Mouse (Mus musculus): ENCODE measurements around the gene Ctnna3.

Gene Ctnna3

GRCm38 (mm10) chr10:63692039-63692438 lies 262.1 kb downstream of the Ctnna3 start:
- DNase-seq (ENCODE audit: low spot score in 2 of 2), result no peak

GRCm38 (mm10) chr10:63710211-63710610 lies 280.3 kb downstream of the Ctnna3 start:
- DNase-seq (ENCODE audit: low spot score in 2 of 2), result no peak

- DNase-seq (ENCODE audit: low spot score in 2 of 2), result no peak
Observed at GRCm38 (mm10) chr10:63712530-63712929, 282.6 kb downstream of the Ctnna3 start.

- DNase-seq (ENCODE audit: low spot score in 2 of 2), result no peak
Observed at GRCm38 (mm10) chr10:63714151-63714550, 284.3 kb downstream of the Ctnna3 start.

GRCm38 (mm10) chr10:63768871-63769270 lies 339.0 kb downstream of the Ctnna3 start:
- no peak for DNase-seq (ENCODE audit: low spot score in 2 of 2)

GRCm38 (mm10) chr10:63771656-63772055 lies 341.8 kb downstream of the Ctnna3 start:
- DNase-seq (ENCODE audit: low spot score in 2 of 2), result no peak

GRCm38 (mm10) chr10:63772074-63772473 lies 342.2 kb downstream of the Ctnna3 start:
- DNase-seq (ENCODE audit: low spot score in 2 of 2), result no peak

- no peak for DNase-seq (ENCODE audit: low spot score in 2 of 2)
Observed at GRCm38 (mm10) chr10:63781948-63782347, 352.1 kb downstream of the Ctnna3 start.

GRCm38 (mm10) chr10:63784808-63785535 lies 355.1 kb downstream of the Ctnna3 start:
- peak; percentile 25 to 26 for DNase-seq (ENCODE audit: low spot score in 2 of 2)

- DNase-seq (ENCODE audit: low spot score in 2 of 2), result no peak
Observed at GRCm38 (mm10) chr10:63786390-63786789, 356.5 kb downstream of the Ctnna3 start.

- DNase-seq (ENCODE audit: low spot score in 2 of 2), result no peak
Observed at GRCm38 (mm10) chr10:63803909-63804308, 374.0 kb downstream of the Ctnna3 start.

- no peak for DNase-seq (ENCODE audit: low spot score in 2 of 2)
Observed at GRCm38 (mm10) chr10:63805551-63805950, 375.7 kb downstream of the Ctnna3 start.

- no peak for DNase-seq (ENCODE audit: low spot score in 2 of 2)
Observed at GRCm38 (mm10) chr10:63806254-63806653, 376.4 kb downstream of the Ctnna3 start.

GRCm38 (mm10) chr10:63810043-63810617 lies 380.2 kb downstream of the Ctnna3 start:
- no peak for DNase-seq (ENCODE audit: low spot score in 2 of 2)

- no peak for DNase-seq (ENCODE audit: low spot score in 2 of 2)
Observed at GRCm38 (mm10) chr10:63839011-63839410, 409.1 kb downstream of the Ctnna3 start.

- DNase-seq (ENCODE audit: low spot score in 2 of 2), result no peak
Observed at GRCm38 (mm10) chr10:63851946-63852345, 422.0 kb downstream of the Ctnna3 start.

- DNase-seq (ENCODE audit: low spot score in 2 of 2), result no peak
Observed at GRCm38 (mm10) chr10:63869123-63869522, 439.2 kb downstream of the Ctnna3 start.

GRCm38 (mm10) chr10:63880462-63880903 lies 450.6 kb downstream of the Ctnna3 start:
- DNase-seq (ENCODE audit: low spot score in 2 of 2), result peak in 1 of 2 experiments; percentile 20

GRCm38 (mm10) chr10:63886449-63887088 lies 456.7 kb downstream of the Ctnna3 start:
- no peak for DNase-seq (ENCODE audit: low spot score in 2 of 2)

GRCm38 (mm10) chr10:63894612-63895011 lies 464.7 kb downstream of the Ctnna3 start:
- no peak for DNase-seq (ENCODE audit: low spot score in 2 of 2)

GRCm38 (mm10) chr10:63899891-63900290 lies 470.0 kb downstream of the Ctnna3 start:
- no peak for DNase-seq (ENCODE audit: low spot score in 2 of 2)

GRCm38 (mm10) chr10:63908878-63909277 lies 479.0 kb downstream of the Ctnna3 start:
- no peak for DNase-seq (ENCODE audit: low spot score in 2 of 2)

- no peak for DNase-seq (ENCODE audit: low spot score in 2 of 2)
Observed at GRCm38 (mm10) chr10:63927334-63927733, 497.4 kb downstream of the Ctnna3 start, which contains the start of gene Gm10118. Gm10118 (minus strand) TSS chr10:63927434.

Measured in urinary bladder, postnatal 36 days (tissue).